Mouse (Mus musculus) spleen, adult 12 weeks (tissue): ENCODE measurements around the gene Fam207a.

Experiments
- DNase-seq: peaks from one replicate; pipeline ENCODE4 v3.0.0; 2022; ENCODE audit warnings: low spot score

Gene Fam207a

DNA sequence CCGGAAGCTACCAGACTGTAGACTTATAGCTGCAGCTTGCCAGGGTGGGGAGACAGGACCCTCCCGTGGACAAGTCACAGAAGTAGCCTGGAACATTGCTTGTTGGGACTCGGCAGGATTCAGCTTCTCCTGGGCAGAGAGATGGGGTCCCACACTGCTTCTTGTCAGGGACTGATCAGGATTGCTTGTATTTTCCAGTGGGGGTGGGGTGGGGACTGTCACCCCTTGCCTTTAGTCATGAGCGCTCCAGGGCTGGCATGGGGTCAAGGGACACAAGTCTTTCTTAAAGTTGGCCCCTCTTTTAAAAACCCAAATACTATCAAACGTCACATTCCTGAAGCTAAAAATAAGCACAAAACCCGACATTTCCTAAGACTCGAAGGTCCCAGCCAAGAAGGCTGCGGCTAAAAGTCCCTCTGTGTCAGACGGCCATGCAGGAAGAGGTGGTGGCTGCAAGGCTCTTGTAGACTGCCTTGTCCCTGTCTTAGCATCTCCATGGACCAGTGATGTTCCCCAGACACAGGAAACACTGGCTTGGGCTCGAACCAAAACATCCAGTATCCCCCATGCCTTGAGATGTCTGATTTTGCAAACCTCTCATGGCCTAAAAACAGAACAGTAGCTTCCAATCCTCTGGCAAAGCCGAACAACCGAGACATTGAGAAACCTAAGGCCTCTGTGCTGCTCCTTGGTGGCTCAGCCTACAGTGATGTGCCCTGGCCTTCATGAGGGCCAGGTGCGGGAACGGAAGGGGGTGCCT is 60.2 kb downstream of the Fam207a start:
- DNase-seq, result no peak

DNA sequence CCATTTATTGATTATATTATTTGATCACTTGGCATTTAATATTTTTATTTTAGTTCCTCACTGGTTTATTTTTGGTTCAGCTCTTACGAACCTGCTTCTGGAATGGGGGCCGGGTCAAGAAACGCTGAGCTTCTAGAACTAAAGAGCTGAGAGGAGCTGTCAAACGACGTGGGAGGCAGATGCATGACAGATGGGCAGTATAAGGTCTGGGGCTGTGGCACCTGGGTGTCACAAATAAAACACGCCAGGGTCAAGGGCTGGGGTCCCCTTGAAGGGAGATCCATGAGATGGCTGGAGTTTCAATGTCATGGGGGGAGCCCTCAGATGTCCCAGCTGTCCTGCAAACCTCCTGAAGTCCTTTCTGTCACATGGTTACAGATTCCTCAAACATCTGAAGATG is 60.8 kb downstream of the Fam207a start:
- DNase-seq, result no peak

DNA sequence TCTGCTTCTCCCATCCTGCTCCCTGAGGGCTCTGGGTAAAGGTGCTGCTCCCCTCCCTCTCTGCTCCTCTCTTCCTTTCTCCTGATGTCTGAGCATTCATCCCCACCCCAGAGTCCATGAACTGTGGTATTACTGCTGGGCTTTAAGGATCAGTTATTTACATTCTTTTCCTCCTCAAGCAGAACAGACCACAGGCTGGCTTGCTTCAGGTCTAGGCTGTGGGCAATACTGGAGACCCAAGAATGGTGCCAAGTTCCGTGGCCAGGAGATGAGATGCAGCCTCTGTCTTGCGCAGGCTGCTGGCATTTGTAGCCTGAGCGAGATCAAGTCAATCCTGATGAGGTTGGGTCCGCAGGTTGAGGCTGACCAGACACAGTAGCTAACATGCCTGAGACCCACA is 63.8 kb downstream of the Fam207a start:
- no peak for DNase-seq

DNA sequence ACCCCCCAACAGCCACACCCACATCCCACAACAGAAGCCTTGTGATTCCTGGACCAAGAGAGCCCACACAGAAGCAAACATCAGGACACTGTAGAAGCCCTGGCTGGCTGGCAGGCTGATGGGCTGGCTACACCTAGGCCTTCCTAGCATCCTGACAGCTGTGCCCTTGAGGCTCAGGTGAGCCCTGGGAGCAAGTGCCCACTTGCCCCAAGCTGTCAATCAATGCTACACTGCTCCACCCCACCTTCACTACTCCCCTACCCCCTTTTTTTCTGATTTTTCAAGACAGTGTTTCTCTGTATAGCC is 65.5 kb downstream of the Fam207a start:
- DNase-seq, result no peak

DNA sequence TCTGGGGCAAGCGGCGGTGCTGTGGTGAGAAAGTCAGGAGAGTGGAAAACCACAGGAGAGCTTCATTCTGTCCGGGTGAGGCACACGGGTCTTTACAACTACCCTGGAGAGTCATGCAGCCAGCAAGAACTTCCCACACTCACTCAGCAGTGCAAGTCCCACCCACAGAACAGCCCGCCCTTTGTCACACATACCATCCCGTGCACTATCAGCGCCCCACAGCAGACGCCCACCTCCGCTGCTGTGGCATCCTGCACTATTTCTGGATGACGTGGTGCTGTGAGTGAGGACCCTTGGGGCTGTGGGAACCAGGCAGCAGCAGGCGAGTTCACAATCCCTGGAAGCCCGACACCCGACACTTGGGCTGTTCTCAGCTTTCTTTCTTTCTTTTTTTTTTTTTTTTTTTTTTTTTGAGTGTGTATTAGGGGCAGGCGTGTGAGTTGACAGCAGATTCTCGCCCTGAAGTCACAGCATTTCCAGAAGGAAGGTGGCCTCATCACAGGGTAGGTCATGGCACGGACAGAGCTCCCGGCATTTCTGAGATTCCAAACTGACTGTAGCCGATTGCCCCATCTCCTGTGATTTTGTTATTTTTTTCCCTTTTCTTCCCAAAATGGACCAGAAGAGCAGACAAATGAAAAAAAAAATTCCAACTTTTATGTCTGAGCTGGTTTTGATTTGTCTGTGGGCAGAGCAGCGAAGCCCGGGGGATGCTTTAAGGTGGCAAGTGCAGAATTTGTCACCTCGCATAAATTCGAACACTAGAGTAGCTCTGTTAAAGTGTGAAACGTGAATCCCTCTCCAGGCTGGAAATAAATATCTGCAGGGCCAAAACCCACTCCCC is 66.0 kb downstream of the Fam207a start:
- no peak for DNase-seq

DNA sequence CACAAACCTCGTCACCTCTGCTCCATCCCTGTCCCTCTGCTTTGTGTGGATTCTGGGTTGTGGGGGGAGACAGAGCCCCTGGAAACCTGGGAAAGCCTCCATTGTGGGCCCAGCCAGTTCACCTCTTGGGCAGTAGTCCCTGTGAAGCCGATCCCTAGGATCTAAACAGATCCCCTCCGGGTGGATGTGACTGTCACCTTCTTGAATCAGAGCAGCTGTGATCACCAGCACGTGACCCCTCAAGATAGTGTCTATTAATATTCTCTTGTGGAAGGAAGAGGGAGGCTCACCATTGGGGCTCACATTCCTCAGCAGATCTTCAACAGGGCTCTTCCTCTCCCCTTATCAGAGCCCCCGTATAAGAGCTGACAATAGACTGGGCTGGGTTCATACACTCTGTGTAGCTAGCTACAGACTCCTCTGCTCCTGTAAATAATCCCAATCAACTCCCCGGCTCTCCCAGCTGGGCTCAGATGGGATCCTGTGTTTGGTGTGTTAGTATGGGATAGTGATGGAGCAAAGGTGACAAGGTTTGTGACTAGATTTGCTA is 66.8 kb downstream of the Fam207a start:
- no peak for DNase-seq

DNA sequence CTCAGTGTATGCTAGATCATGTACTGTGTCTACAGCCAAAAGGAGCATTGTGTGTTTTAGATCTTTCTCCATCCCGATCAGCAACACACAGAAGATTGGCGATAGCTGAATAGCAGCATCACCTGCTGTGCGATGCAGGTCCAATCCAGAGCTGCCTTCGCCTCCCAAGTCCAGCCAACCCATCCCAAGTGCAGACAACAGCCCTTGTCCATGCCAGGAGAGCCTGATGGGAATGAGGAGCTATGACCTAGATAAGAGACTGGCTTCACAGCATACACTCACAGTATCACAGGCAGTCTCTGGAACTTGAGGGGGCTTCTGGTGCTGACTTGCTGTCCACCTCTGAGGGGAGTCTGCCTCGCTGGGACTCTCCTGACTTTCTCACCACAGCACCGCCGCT is 67.4 kb downstream of the Fam207a start:
- DNase-seq, result no peak

DNA sequence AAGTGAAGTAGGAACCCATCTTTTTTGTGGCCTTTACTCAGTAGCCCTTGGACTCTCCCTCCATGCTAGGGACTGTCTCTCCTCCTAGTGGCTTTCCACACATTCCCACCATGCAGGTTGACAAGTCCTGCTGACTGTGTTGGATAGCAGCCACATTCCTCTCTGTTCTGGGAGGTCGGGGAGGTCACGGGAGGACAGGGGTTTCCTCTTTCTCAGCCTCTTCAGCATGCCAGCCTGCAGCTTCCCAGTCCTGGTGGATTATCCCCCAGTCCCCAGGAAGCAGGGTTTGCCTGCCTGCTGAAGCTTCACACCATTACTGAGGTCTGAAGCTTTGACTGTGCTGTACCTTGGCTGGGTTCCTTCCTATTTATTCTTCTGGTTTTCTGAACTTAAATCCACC is 67.8 kb downstream of the Fam207a start:
- DNase-seq, result no peak

DNA sequence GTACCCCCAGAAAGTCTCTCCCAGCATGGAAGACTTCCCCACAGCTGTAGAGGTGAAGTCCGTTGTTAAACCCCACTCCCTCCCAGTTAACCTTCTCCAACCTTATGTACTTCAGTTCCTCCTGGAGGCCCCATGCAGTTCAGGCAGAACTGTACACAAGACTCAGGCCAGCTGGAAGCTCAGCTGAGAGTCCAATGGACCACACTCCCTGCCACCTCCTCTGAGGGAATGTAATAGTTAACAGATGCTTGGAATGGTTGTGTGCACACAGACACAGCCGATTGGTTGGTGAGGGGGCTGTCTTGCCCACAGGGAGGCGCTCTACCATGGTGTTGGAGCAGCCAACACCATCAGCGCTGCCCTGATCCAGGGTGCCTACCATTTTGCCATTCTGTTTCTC is 73.3 kb downstream of the Fam207a start:
- no peak for DNase-seq

DNA sequence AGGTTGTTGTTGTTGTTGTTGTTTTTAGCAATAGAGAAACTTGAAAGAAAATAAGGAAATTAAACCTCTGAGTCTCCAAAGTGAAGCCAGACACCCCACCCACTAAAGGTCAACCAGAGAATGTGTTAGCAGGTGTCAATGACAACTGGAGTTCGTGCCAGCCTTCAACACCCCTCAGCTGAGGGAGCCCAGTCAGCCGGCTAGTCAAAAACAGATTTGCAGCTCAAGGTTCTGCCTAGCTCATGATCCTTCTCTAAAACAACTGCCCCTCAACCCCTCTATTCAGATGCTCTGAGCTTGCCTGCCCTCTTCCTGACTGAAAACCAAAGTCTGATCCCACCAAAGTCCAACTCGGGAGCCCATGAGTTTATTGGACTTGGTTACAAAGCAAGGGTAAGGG is 73.8 kb downstream of the Fam207a start:
- no peak for DNase-seq

DNA sequence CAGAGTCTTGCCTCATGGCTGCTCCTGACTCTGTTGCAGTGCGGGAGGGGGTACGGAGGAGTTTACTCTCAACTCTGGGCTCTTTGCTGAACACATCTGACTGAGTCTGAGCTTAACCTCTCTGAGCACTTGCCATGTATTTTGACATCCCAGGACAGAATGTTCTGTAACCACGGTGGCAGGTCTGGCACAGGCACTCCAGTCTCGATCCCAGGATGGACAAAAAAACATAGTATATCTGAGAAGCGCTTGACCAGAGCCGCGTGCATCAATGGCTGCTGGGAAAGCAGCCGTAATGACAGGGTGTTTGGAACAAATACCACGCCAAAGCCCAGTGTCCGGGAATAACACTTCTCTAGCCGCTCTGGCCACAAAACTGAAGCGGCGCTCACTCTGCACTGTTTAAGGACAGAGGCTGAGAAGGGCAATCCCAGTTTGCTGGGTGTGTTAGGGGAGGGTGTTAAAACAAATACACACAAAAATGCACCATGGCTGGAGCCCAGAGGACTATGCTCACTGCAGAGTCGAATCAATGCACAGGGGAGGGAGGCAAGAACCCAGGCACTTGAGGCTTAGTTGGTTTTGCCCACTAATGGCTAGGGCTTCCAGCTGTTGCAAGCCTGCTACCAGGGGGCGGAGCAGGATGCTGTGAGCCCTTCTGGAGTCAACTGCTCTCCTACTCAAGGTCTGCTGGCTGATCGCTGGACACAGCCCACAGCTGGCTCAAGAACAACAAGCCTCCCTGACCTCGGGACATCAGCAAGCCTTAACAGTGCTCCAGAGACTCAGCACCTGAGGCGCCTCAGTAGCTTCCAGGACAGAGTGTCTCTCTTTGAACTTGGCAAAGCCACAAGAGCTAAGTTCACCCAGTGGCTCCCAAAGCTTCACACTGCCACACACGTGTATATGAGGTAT is 74.5 kb downstream of the Fam207a start:
- DNase-seq, result no peak

DNA sequence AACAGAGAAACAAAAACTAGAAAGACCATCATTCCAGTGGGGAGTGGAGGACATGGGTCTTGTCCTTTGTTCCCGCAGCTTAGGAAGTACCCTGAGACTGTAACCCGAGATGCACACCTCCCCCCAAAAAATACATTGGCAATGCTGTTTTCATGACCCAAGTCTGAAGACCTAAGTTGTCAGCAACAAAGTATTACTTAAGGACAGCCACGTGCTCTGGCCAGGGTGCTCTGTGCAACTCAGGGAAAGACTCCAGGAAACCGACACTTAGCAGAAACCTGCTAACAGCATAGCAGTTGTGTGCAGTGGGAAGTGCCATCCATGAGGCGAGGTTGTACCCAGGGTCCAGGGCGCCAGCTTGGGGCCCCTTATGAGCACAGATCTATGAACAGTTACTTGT is 75.3 kb downstream of the Fam207a start:
- DNase-seq, result no peak

DNA sequence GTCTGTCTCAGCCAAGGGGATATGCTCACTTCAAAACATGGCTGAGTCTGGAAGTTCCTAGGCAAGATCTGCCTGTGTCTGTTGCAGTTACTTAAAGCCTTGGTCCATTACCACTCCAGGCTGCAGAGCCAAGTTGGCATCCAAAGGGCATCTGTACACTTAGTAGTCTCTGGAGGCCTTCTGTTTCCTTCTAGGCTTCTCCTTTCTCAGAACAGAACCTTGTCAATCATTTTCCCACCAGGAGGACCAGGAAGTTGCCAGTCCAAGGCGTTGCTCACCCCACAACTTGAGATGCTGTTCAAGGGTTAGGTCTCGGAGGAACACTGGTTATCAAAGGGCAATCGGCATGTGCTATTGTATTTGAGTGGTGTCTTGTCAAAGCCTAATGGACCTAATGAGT is 76.6 kb downstream of the Fam207a start:
- no peak for DNase-seq

DNA sequence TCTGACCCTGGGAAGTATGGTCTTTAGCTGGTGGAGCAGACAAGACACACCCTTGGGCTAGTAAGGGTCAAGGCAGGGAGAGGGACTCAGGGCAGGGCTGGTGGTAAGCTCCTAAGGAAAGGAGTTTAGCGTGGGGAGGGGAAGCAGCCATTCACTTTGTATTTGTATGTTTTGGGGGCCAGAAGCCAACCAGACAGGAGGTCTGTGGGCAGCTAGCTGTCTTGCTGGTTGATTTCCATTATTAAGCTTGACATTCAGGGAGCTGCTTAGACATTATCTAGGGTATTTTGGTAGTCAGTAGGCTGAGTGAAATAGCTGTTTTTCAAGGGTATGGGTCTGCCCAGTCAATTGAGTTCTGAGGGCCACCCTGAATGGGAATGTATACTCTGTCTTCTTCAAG is 77.6 kb downstream of the Fam207a start:
- DNase-seq, result no peak
